Mouse (Mus musculus): ENCODE results near the gene Fto. TPM values are rescaled to one million over a fixed set of nuclear protein-coding genes. Genes with fewer than 3 reads are reported as not detected.

The Fto gene
- polyA plus RNA-seq, 1 experiment from 2014 or later: 94.8 TPM

- no peak overlapping the region for H3K9ac ChIP-seq (replicated peaks; ENCODE audit: low read length)
- DNase-seq (ENCODE audit: low spot score) (no peak), ATAC-seq (replicated peaks; ENCODE audit: insufficient number of reproducible peaks, low FRiP score, low TSS enrichment, low read depth) (no peak)
- H3K36me3 ChIP-seq (replicated peaks; ENCODE audit: control insufficient read depth, insufficient read depth, low read depth, low read length): no peaks in the 10 kb centered on the region; the same call in 1 of the 2 replicates
- no peak overlapping the region for H3K4me3 ChIP-seq (ENCODE audit: low read depth, low read length)
- H3K27ac ChIP-seq (replicated peaks; ENCODE audit: low read depth, low read length): no peak overlapping the region
- no peak overlapping the region for H3K4me2 ChIP-seq (ENCODE audit: low read depth, low read length)
- H3K4me1 ChIP-seq (ENCODE audit: control insufficient read depth, insufficient read depth, low read length): peaks cover 14% of the 10 kb centered on the region
- no peaks in the 10 kb centered on the region for H3K9me3 ChIP-seq (replicated peaks; ENCODE audit: control insufficient read depth, low read length)
- no peaks in the 10 kb centered on the region for H3K27me3 ChIP-seq (ENCODE audit: control insufficient read depth, insufficient read depth, low read length)
- 26% methylated on average over 18 of the region's 18 CpGs for WGBS
Observed at GRCm38 (mm10) chr8:91612387-91613130, 299.2 kb downstream of the Fto start.

GRCm38 (mm10) chr8:91613603-91614002 lies 300.3 kb downstream of the Fto start:
- Histone ChIP-seq H3K4me3 (ENCODE audit: low read depth, low read length) (no peak overlapping the region), H3K36me3 (replicated peaks; ENCODE audit: control insufficient read depth, insufficient read depth, low read depth, low read length) (no peaks in the 10 kb centered on the region; the same call in 1 of the 2 replicates), H3K27ac (replicated peaks; ENCODE audit: low read depth, low read length) (no peak overlapping the region), H3K4me2 (ENCODE audit: low read depth, low read length) (no peak overlapping the region), H3K27me3 (ENCODE audit: control insufficient read depth, insufficient read depth, low read length) (no peaks in the 10 kb centered on the region), H3K9me3 (replicated peaks; ENCODE audit: control insufficient read depth, low read length) (no peaks in the 10 kb centered on the region), H3K9ac (replicated peaks; ENCODE audit: low read length) (no peak overlapping the region), H3K4me1 (ENCODE audit: control insufficient read depth, insufficient read depth, low read length) (peaks cover 17% of the 10 kb centered on the region)
- DNase-seq (ENCODE audit: low spot score) (peak; percentile 74), ATAC-seq (replicated peaks; ENCODE audit: insufficient number of reproducible peaks, low FRiP score, low TSS enrichment, low read depth) (peak; percentile 50; the same call in 1 of the 2 replicates)
- WGBS: 9% methylated on average over 9 of the region's 9 CpGs

DNA sequence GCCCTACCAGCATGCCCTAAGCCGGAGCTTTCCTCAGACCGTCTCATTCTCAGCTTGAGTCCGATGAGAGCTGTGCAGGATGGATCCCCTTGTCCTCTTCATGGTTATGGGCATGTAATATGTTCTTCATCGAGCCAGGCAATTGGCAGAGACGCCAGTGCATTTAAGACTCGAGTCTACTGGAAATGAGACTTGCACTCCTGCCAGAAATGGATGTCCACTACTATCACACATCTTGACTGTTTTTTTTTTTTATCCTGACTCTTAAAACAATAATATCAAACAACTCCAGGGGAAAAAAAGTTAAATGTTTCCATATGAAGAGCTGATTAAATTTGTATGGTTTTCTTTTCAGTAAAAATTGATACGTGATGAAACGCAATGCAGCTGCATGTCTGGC lies 301.9 kb downstream of the Fto start:
- 65% methylated on average over 8 of the region's 8 CpGs for WGBS
- H3K9ac ChIP-seq (replicated peaks; ENCODE audit: low read length): no peak overlapping the region
- DNase-seq (ENCODE audit: low spot score) (no peak), ATAC-seq (replicated peaks; ENCODE audit: insufficient number of reproducible peaks, low FRiP score, low TSS enrichment, low read depth) (no peak)
- no peaks in the 10 kb centered on the region for H3K9me3 ChIP-seq (replicated peaks; ENCODE audit: control insufficient read depth, low read length)
- H3K36me3 ChIP-seq (replicated peaks; ENCODE audit: control insufficient read depth, insufficient read depth, low read depth, low read length): no peaks in the 10 kb centered on the region; the same call in 1 of the 2 replicates
- H3K27ac ChIP-seq (replicated peaks; ENCODE audit: low read depth, low read length): no peak overlapping the region
- peaks cover 17% of the 10 kb centered on the region for H3K4me1 ChIP-seq (ENCODE audit: control insufficient read depth, insufficient read depth, low read length)
- H3K4me3 ChIP-seq (ENCODE audit: low read depth, low read length): no peak overlapping the region
- no peak overlapping the region for H3K4me2 ChIP-seq (ENCODE audit: low read depth, low read length)
- no peaks in the 10 kb centered on the region for H3K27me3 ChIP-seq (ENCODE audit: control insufficient read depth, insufficient read depth, low read length)

GRCm38 (mm10) chr8:91615781-91616683 lies 302.7 kb downstream of the Fto start:
- Histone ChIP-seq H3K36me3 (replicated peaks; ENCODE audit: control insufficient read depth, insufficient read depth, low read depth, low read length) (no peaks in the 10 kb centered on the region; the same call in 1 of the 2 replicates), H3K4me3 (ENCODE audit: low read depth, low read length) (no peak overlapping the region), H3K4me1 (ENCODE audit: control insufficient read depth, insufficient read depth, low read length) (peaks cover 17% of the 10 kb centered on the region), H3K27me3 (ENCODE audit: control insufficient read depth, insufficient read depth, low read length) (no peaks in the 10 kb centered on the region), H3K9me3 (replicated peaks; ENCODE audit: control insufficient read depth, low read length) (no peaks in the 10 kb centered on the region), H3K4me2 (ENCODE audit: low read depth, low read length) (no peak overlapping the region), H3K9ac (replicated peaks; ENCODE audit: low read length) (no peak overlapping the region), H3K27ac (replicated peaks; ENCODE audit: low read depth, low read length) (no peak overlapping the region)
- ATAC-seq (replicated peaks; ENCODE audit: insufficient number of reproducible peaks, low FRiP score, low TSS enrichment, low read depth) (no peak), DNase-seq (ENCODE audit: low spot score) (no peak)
- WGBS: 70% methylated on average over 11 of the region's 11 CpGs

DNA sequence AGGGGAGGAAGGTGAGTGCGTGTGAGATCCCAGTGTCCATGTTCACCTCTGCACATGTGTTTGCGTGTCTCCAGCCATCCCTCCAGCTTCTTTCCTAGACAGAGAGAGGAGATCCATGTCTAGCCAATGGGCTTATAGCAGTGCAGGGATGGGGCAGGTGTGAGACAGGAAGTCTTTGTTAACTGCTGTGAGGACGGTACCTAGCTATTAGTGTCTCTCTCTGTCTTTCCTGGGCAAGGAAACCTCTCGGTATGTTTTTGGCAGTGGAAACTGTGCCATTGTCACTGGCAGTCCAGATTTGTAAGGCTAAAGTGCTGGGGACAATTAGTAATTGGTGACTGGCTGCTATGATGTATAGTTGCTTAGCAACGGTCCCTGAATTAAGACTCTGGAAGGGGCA lies 304.4 kb downstream of the Fto start:
- H3K36me3 ChIP-seq (replicated peaks; ENCODE audit: control insufficient read depth, insufficient read depth, low read depth, low read length): no peaks in the 10 kb centered on the region; the same call in 1 of the 2 replicates
- DNase-seq (ENCODE audit: low spot score) (no peak), ATAC-seq (replicated peaks; ENCODE audit: insufficient number of reproducible peaks, low FRiP score, low TSS enrichment, low read depth) (no peak)
- WGBS: 60% methylated on average over 5 of the region's 5 CpGs
- H3K4me2 ChIP-seq (ENCODE audit: low read depth, low read length): no peak overlapping the region
- H3K9ac ChIP-seq (replicated peaks; ENCODE audit: low read length): no peak overlapping the region
- no peaks in the 10 kb centered on the region for H3K9me3 ChIP-seq (replicated peaks; ENCODE audit: control insufficient read depth, low read length)
- no peaks in the 10 kb centered on the region for H3K27me3 ChIP-seq (ENCODE audit: control insufficient read depth, insufficient read depth, low read length)
- H3K27ac ChIP-seq (replicated peaks; ENCODE audit: low read depth, low read length): no peak overlapping the region
- H3K4me3 ChIP-seq (ENCODE audit: low read depth, low read length): no peak overlapping the region
- peaks cover 8% of the 10 kb centered on the region for H3K4me1 ChIP-seq (ENCODE audit: control insufficient read depth, insufficient read depth, low read length)

DNA sequence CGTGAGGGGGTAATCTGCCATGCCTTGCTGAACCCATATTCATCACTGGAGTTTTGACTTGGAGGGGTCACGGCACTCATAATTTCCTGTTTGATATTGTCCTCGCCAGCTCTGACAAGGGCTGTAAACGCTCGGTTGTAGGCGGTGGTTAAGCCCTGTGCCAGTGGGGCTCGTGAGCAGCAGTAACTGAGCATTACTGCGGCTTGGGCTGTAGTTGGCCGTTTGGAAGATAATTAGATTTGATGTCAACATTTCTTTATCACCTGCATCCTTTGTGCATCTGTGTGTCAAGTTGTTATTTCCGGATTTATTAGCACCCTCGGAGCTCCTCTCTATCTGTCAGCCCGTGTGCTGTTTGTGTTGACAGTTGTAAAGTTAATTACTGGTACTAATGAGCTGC lies 309.4 kb downstream of the Fto start:
- no peaks in the 10 kb centered on the region for H3K9me3 ChIP-seq (replicated peaks; ENCODE audit: control insufficient read depth, low read length)
- H3K4me3 ChIP-seq (ENCODE audit: low read depth, low read length): no peak overlapping the region
- no peak overlapping the region for H3K27ac ChIP-seq (replicated peaks; ENCODE audit: low read depth, low read length)
- no peak for DNase-seq (ENCODE audit: low spot score)
- ATAC-seq (replicated peaks; ENCODE audit: insufficient number of reproducible peaks, low FRiP score, low TSS enrichment, low read depth): no peak
- H3K27me3 ChIP-seq (ENCODE audit: control insufficient read depth, insufficient read depth, low read length): no peaks in the 10 kb centered on the region; the same call in 1 of the 2 replicates
- peaks cover 1% of the 10 kb centered on the region for H3K4me1 ChIP-seq (ENCODE audit: control insufficient read depth, insufficient read depth, low read length)
- no peak overlapping the region for H3K4me2 ChIP-seq (ENCODE audit: low read depth, low read length)
- no peak overlapping the region for H3K9ac ChIP-seq (replicated peaks; ENCODE audit: low read length)
- 67% methylated on average over 12 of the region's 12 CpGs for WGBS
- no peaks in the 10 kb centered on the region for H3K36me3 ChIP-seq (replicated peaks; ENCODE audit: control insufficient read depth, insufficient read depth, low read depth, low read length)

DNA sequence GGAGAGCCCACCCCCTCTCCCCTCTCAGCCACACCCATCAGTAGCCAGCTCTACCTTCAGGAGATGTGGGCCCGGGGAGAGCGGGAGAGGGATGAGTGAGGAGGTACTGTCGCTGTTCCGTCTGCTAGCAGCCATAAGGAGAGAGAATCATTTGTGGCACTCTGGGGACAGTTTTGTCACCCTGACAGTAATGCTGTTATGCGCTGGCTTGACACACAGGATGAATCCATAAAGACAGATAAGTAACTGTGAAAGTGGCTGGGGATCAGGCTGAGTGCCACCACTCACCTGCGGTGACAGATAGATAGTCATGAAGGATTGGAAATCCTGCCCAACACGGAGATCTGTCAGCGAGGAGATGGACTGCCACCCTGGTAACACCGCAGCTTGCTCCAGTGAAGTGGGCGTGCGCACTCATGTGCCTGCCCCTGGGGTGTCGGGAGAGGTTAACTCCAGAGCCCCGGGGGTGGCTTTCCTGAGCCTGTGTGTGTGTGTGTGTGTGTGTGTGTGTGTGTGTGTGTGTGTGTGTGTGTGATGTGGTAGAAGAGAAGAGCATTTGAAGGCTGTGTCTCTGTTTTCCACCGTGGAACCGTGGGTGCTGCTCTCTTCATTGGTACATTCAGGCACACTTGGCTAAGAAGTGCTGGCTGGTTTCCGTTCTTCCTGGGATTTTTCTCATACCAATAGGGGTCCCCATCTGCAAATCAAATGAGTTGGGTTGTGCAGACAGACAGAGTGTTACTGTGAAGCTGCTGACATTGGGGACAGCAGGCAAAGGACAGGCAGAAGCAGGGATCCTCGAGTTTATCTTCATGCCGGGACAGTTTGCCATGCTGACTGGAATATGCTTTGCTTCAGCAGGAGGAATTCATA lies 312.6 kb downstream of the Fto start:
- ATAC-seq (replicated peaks; ENCODE audit: insufficient number of reproducible peaks, low FRiP score, low TSS enrichment, low read depth) (no peak), DNase-seq (ENCODE audit: low spot score) (no peak)
- Histone ChIP-seq H3K27me3 (ENCODE audit: control insufficient read depth, insufficient read depth, low read length) (no peaks in the 10 kb centered on the region; the same call in 1 of the 2 replicates), H3K9me3 (replicated peaks; ENCODE audit: control insufficient read depth, low read length) (no peaks in the 10 kb centered on the region), H3K36me3 (replicated peaks; ENCODE audit: control insufficient read depth, insufficient read depth, low read depth, low read length) (no peaks in the 10 kb centered on the region), H3K9ac (replicated peaks; ENCODE audit: low read length) (no peak overlapping the region), H3K4me2 (ENCODE audit: low read depth, low read length) (no peak overlapping the region), H3K4me3 (ENCODE audit: low read depth, low read length) (no peak overlapping the region), H3K27ac (replicated peaks; ENCODE audit: low read depth, low read length) (no peak overlapping the region), H3K4me1 (ENCODE audit: control insufficient read depth, insufficient read depth, low read length) (peaks cover 3% of the 10 kb centered on the region)
- WGBS: 39% methylated on average over 18 of the region's 18 CpGs

Measured in embryonic facial prominence, embryonic 11.5 days (tissue).